Mouse (Mus musculus) forebrain, embryonic 14.5 days (tissue): ENCODE measurements around the gene Spdye4b. TPM values are rescaled to one million over a fixed set of nuclear protein-coding genes. Genes with fewer than 3 reads are reported as not detected.
"Not testable (repeated sequence)": the region's sequence is repeated elsewhere in the genome, so short reads cannot be mapped to it uniquely, and the experiment has no call there.

ENCODE experiments used
- ATAC-seq: fragments of 200-750 bp; cut with Nextera tagmentation; 2 replicates; pipeline ENCODE4 v1.8.0; 2017; ENCODE audit warnings: mild to moderate bottlenecking, moderate library complexity
- DNase-seq: peaks from one replicate; pipeline ENCODE4 v3.0.0-alpha.2; 2015; ENCODE audit warnings: low spot score
- H3K27ac ChIP-seq: fragments of 300-500 bp; sonication (generic); 2 replicates; pipeline ENCODE4 v1.5.1; 2014; ENCODE audit warnings: low read depth, mild to moderate bottlenecking, control low read depth, low read length, moderate library complexity
- H3K27me3 ChIP-seq: fragments of 300-500 bp; sonication (generic); replicated peaks from 2 replicates; pipeline ENCODE4 v1.6.1; 2014; ENCODE audit warnings: low read length, control low read depth, mixed read lengths; ENCODE audit not compliant: control insufficient read depth, insufficient read depth
- H3K36me3 ChIP-seq: fragments of 300-500 bp; sonication (generic); 2 replicates; pipeline ENCODE4 v1.6.1; 2014; ENCODE audit warnings: low read length, control low read depth; ENCODE audit not compliant: control insufficient read depth, insufficient read depth
- H3K4me1 ChIP-seq: fragments of 300-500 bp; sonication (generic); 2 replicates; pipeline ENCODE4 v1.6.1; 2014; ENCODE audit warnings: antibody characterized with exemption, low read length, control low read depth; ENCODE audit not compliant: control insufficient read depth, insufficient read depth
- H3K4me2 ChIP-seq: fragments of 300-500 bp; sonication (generic); 2 replicates; pipeline ENCODE4 v1.6.1; 2014; ENCODE audit warnings: mild to moderate bottlenecking, control low read depth, low read length
- H3K4me3 ChIP-seq: fragments of 300-500 bp; sonication (generic); 2 replicates; pipeline ENCODE4 v1.5.1; 2014; ENCODE audit warnings: low read depth, low read length, control low read depth
- H3K9ac ChIP-seq: fragments of 300-500 bp; sonication (generic); 2 replicates; pipeline ENCODE4 v1.6.1; 2014; ENCODE audit warnings: mild to moderate bottlenecking, low read length, control low read depth, moderate library complexity
- H3K9me3 ChIP-seq: fragments of 300-500 bp; sonication (generic); replicated peaks from 2 replicates; pipeline ENCODE4 v1.6.1; 2016; ENCODE audit warnings: low read length, control low read depth, mixed read lengths; ENCODE audit not compliant: control insufficient read depth
- WGBS: fragments of 180-500 bp; shearing (Covaris S2); extraction: QIAGEN DNeasy Blood & Tissue Kit; methylation state at CpG from one replicate; pipeline ENCODE4 v1.1.7; 2014; 5-methylcytosine and 5-hydroxymethylcytosine counted together
- polyA plus RNA-seq: library from polyadenylated mRNA; unstranded; fragments of >200 nt; fragmentation: Nextera tagmentation; extraction: Ambion mirVana; gene quantifications from 2 replicates; pipeline ENCODE4 v1.2.1, GENCODE M21; 2014

The Spdye4b gene
- polyA plus RNA-seq, 1 experiment from 2014 or later, result not detected

DNA sequence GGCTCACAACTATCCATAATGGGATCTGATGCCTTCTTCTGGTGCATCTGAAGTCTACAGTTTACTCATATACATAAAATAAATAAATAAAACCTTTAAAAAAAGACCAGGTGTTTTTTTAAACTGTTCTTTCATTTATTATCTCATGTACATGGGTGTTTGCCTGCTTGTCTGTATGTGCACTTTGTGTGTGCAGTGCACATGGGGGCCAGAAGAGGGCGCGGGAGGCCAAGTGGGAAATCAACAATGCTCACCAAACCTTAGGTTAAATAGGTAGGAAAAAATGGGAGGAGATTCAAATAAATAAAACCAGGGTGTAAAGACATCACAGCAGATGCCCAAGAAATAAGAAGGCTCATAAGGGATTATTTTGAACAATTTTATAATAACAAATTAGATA, 30.8 kb upstream of the Spdye4b start:
- 90% methylated on average over 2 of the region's 2 CpGs for WGBS
- no peaks in the 10 kb centered on the region for H3K4me1 ChIP-seq
- ATAC-seq (no peak), DNase-seq (no peak)
- H3K9me3 ChIP-seq, result no peaks in the 10 kb centered on the region
- no peaks in the 10 kb centered on the region for H3K27me3 ChIP-seq
- H3K4me3 ChIP-seq, result no peak overlapping the region
- no peak overlapping the region for H3K9ac ChIP-seq
- H3K36me3 ChIP-seq, result no peaks in the 10 kb centered on the region
- no peak overlapping the region for H3K4me2 ChIP-seq
- no peak overlapping the region for H3K27ac ChIP-seq

DNA sequence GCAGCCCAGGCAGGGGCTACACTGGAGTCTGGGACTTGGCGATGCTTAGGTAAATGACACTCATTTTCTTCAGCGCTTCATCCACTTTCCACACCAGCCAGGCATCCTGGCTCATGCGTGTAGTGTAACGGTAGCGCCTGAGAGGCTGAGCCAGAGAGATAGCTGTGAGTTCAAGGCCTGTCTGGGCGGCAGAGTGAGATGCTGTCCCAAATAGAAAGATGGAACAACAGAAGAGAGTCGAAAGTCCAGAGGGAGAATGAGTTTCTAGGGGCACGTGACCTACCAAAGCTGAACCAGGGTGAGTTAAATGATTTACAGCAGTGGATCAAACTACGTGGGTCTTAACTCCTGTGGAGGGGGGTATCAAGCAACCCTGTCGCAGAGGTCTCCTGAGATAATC, 27.1 kb upstream of the Spdye4b start:
- Histone ChIP-seq H3K27ac (no peak overlapping the region), H3K9me3 (no peaks in the 10 kb centered on the region), H3K27me3 (peaks cover 13% of the 10 kb centered on the region; the same call in 1 of the 2 replicates), H3K4me3 (no peak overlapping the region), H3K4me2 (no peak overlapping the region), H3K4me1 (no peaks in the 10 kb centered on the region), H3K9ac (no peak overlapping the region), H3K36me3 (no peaks in the 10 kb centered on the region)
- 93% methylated on average over 10 of the region's 10 CpGs for WGBS
- no peak for DNase-seq
- no peak for ATAC-seq

GRCm38 (mm10) chr5:143155534-143155933, 25.3 kb upstream of the Spdye4b start:
- H3K27ac ChIP-seq, result no peak overlapping the region
- 91% methylated on average over 3 of the region's 3 CpGs for WGBS
- DNase-seq, result no peak
- ATAC-seq, result no peak
- H3K36me3 ChIP-seq, result no peaks in the 10 kb centered on the region
- no peaks in the 10 kb centered on the region for H3K4me1 ChIP-seq
- no peak overlapping the region for H3K4me3 ChIP-seq
- H3K9me3 ChIP-seq, result no peaks in the 10 kb centered on the region
- no peak overlapping the region for H3K9ac ChIP-seq
- H3K27me3 ChIP-seq, result peaks cover 13% of the 10 kb centered on the region; the same call in 1 of the 2 replicates
- H3K4me2 ChIP-seq, result no peak overlapping the region

GRCm38 (mm10) chr5:143165508-143166070, 15.2 kb upstream of the Spdye4b start:
- Histone ChIP-seq H3K9me3 (no peaks in the 10 kb centered on the region), H3K4me2 (no peak overlapping the region), H3K27ac (no peak overlapping the region), H3K9ac (no peak overlapping the region), H3K4me3 (no peak overlapping the region), H3K36me3 (no peaks in the 10 kb centered on the region), H3K27me3 (no peaks in the 10 kb centered on the region), H3K4me1 (no peaks in the 10 kb centered on the region)
- WGBS, result 15% methylated on average over 18 of the region's 18 CpGs
- DNase-seq (no peak), ATAC-seq (no peak)

- Histone ChIP-seq H3K4me3 (no peak overlapping the region), H3K27me3 (no peaks in the 10 kb centered on the region), H3K9ac (no peak overlapping the region), H3K4me1 (peaks cover 11% of the 10 kb centered on the region), H3K27ac (no peak overlapping the region), H3K9me3 (no peaks in the 10 kb centered on the region; the same call in 1 of the 2 replicates), H3K4me2 (no peak overlapping the region), H3K36me3 (peaks cover 74% of the 10 kb centered on the region)
- DNase-seq (no peak), ATAC-seq (no peak)
- WGBS, result 95% methylated on average over 4 of the region's 4 CpGs
These were observed 4.8 kb upstream of the Spdye4b start for GRCm38 (mm10) chr5:143175970-143176369.

- no peak overlapping the region for H3K27ac ChIP-seq
- H3K4me3 ChIP-seq, result no peak overlapping the region
- H3K36me3 ChIP-seq, result peaks cover 57% of the 10 kb centered on the region
- H3K4me2 ChIP-seq, result no peak overlapping the region
- no peak for ATAC-seq
- no peaks in the 10 kb centered on the region; the same call in 1 of the 2 replicates for H3K9me3 ChIP-seq
- DNase-seq, result no peak
- peaks cover 11% of the 10 kb centered on the region for H3K4me1 ChIP-seq
- H3K27me3 ChIP-seq, result no peaks in the 10 kb centered on the region
- no peak overlapping the region for H3K9ac ChIP-seq
- WGBS, result 89% methylated on average over 3 of the region's 3 CpGs
These were observed 3.1 kb upstream of the Spdye4b start for GRCm38 (mm10) chr5:143177541-143178200.

DNA sequence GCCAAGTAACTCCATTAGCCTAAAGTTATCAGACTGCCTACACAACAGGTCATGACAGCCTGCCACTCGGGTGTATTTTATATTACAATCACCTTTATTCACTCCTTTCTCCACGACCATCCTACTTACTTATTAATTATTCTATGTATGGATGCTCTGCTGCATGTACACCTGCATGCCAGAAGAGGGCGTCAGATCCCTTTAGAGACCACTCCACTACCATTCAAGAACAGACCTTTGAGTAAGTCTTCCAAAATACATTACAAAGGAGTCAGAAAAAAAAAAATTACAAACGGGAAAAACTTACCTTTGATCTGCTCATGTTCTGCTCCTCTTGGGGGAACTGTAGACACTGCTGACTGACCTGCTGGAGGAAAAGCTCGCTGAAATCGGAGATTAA, 1.6 kb upstream of the Spdye4b start:
- Histone ChIP-seq H3K4me2 (peak overlapping the region; percentile 84), H3K9me3 (no peaks in the 10 kb centered on the region; the same call in 1 of the 2 replicates), H3K9ac (peak overlapping the region; percentile 93; the same call in 1 of the 2 replicates), H3K4me3 (no peak overlapping the region), H3K36me3 (peaks cover 42% of the 10 kb centered on the region), H3K4me1 (peaks cover 11% of the 10 kb centered on the region), H3K27ac (no peak overlapping the region), H3K27me3 (no peaks in the 10 kb centered on the region)
- 40% methylated on average over 6 of the region's 6 CpGs for WGBS
- DNase-seq, result peak; percentile 42
- no peak for ATAC-seq

- not testable (repeated sequence) for H3K4me1 ChIP-seq, H3K4me3 ChIP-seq, ATAC-seq, DNase-seq, H3K36me3 ChIP-seq, H3K9ac ChIP-seq, H3K27ac ChIP-seq, H3K27me3 ChIP-seq, H3K4me2 ChIP-seq, H3K9me3 ChIP-seq
- WGBS, result no CpG with 5 or more reads among the region's 1 CpGs
These were observed 7.2 kb downstream of the Spdye4b start for GRCm38 (mm10) chr5:143188014-143188413.

- no peaks in the 10 kb centered on the region for H3K9me3 ChIP-seq
- no peak overlapping the region for H3K9ac ChIP-seq
- WGBS, result 91% methylated on average over 8 of the region's 8 CpGs
- no peak overlapping the region for H3K27ac ChIP-seq
- ATAC-seq, result no peak
- H3K36me3 ChIP-seq, result no peaks in the 10 kb centered on the region
- no peak overlapping the region for H3K4me2 ChIP-seq
- H3K4me3 ChIP-seq, result no peak overlapping the region
- no peaks in the 10 kb centered on the region for H3K27me3 ChIP-seq
- no peaks in the 10 kb centered on the region for H3K4me1 ChIP-seq
- DNase-seq, result no peak
These were observed 12.0 kb downstream of the Spdye4b start for GRCm38 (mm10) chr5:143192806-143193205.
